Mouse (Mus musculus) CH12.LX (cell line): ENCODE data around the gene Scg2. TPM values are rescaled to one million over a fixed set of nuclear protein-coding genes. Genes with fewer than 3 reads are reported as not detected.

Experiments
- DNase-seq: peaks from one replicate; pipeline ENCODE4 v3.0.0-alpha.2; 2013; ENCODE audit errors: extremely low read depth
- H3K27ac ChIP-seq: 2 replicates; pipeline ENCODE4 v1.5.1; 2012; ENCODE audit warnings: low read depth, mild to moderate bottlenecking, control low read depth, moderate library complexity; ENCODE audit not compliant: insufficient read depth
- H3K27me3 ChIP-seq: replicated peaks from 2 replicates; pipeline ENCODE3; 2012; ENCODE audit warnings: inconsistent platforms
- H3K36me3 ChIP-seq, 2 experiments: replicated peaks in 1 of 2; 2 replicates each; pipeline versions ENCODE3 to v1.6.1; 2012; ENCODE audit warnings: inconsistent platforms in 1 of 2, low read length in 1 of 2, mild to moderate bottlenecking in 1 of 2, mixed read lengths in 1 of 2, moderate library complexity in 1 of 2; ENCODE audit not compliant: control insufficient read depth in 1 of 2, insufficient read depth in 1 of 2
- H3K4me1 ChIP-seq, 2 experiments: 2 replicates each; pipeline ENCODE4 v1.6.1; 2012; ENCODE audit warnings: inconsistent platforms in 1 of 2, moderate library complexity in 1 of 2; ENCODE audit not compliant: insufficient read depth in 2 of 2, control insufficient read depth in 1 of 2
- H3K4me2 ChIP-seq: 2 replicates; pipeline ENCODE4 v1.6.1; 2012; ENCODE audit warnings: low read depth, mild to moderate bottlenecking, control low read depth; ENCODE audit not compliant: poor library complexity, insufficient read depth, severe bottlenecking
- H3K4me3 ChIP-seq, 3 experiments: fragments of 150-350 bp in 1 of 3; sonication (generic) in 1 of 3; replicated peaks in 1 of 3; 2 replicates each; pipeline versions ENCODE3 to v1.5.1; 2011 to 2012; ENCODE audit warnings: low read depth in 2 of 3, low read length in 2 of 3, mild to moderate bottlenecking in 2 of 3, moderate library complexity in 2 of 3, control low read depth in 1 of 3, improper control_type of control experiment in 1 of 3, inconsistent platforms in 1 of 3, mixed read lengths in 1 of 3; ENCODE audit not compliant: poor library complexity in 1 of 3
- H3K79me2 ChIP-seq: replicated peaks from 2 replicates; pipeline ENCODE4 v1.6.1; 2012; ENCODE audit warnings: mild to moderate bottlenecking, moderate library complexity; ENCODE audit not compliant: control insufficient read depth, poor library complexity, insufficient read depth, severe bottlenecking; ENCODE audit errors: extremely low read depth
- H3K9ac ChIP-seq: 2 replicates; pipeline ENCODE4 v1.6.1; 2012; ENCODE audit warnings: low read depth, mild to moderate bottlenecking, control low read depth, moderate library complexity; ENCODE audit not compliant: insufficient read depth
- H3K9me3 ChIP-seq: replicated peaks from 2 replicates; pipeline ENCODE3; 2012; ENCODE audit warnings: low read length, inconsistent platforms, mixed read lengths
- CHD1 ChIP-seq: IDR thresholded peaks from 2 replicates; pipeline ENCODE4 v1.6.1; 2012; ENCODE audit warnings: low read depth, low read length, improper control_type of control experiment, inconsistent platforms
- CHD2 ChIP-seq: IDR thresholded peaks from 2 replicates; pipeline ENCODE4 v1.6.1; 2011; ENCODE audit warnings: low read length, improper control_type of control experiment
- E2F4 ChIP-seq: IDR thresholded peaks from 2 replicates; pipeline ENCODE4 v1.6.1; 2011; ENCODE audit warnings: low read depth, low read length, improper control_type of control experiment; ENCODE audit not compliant: insufficient replicate concordance
- EP300 ChIP-seq: IDR thresholded peaks from 2 replicates; pipeline ENCODE4 v1.6.1; 2011; ENCODE audit warnings: low read length, improper control_type of control experiment
- ETS1 ChIP-seq: conservative IDR thresholded peaks from 2 replicates; pipeline ENCODE4 v1.6.1; 2012; ENCODE audit warnings: low read depth, mild to moderate bottlenecking, inconsistent platforms, low read length, improper control_type of control experiment, moderate library complexity
- GABPA ChIP-seq: IDR thresholded peaks from 2 replicates; pipeline ENCODE4 v1.6.1; 2012; ENCODE audit warnings: low read depth, low read length, improper control_type of control experiment, inconsistent platforms; ENCODE audit not compliant: insufficient replicate concordance
- IRF4 ChIP-seq: IDR thresholded peaks from 2 replicates; pipeline ENCODE4 v1.6.1; 2014; ENCODE audit warnings: low read depth, mild to moderate bottlenecking, inconsistent platforms, low read length, improper control_type of control experiment
- JUN ChIP-seq: IDR thresholded peaks from 2 replicates; pipeline ENCODE4 v1.6.1; 2011; ENCODE audit warnings: low read depth, mild to moderate bottlenecking, low read length, improper control_type of control experiment, moderate library complexity; ENCODE audit not compliant: insufficient read depth
- KAT2A ChIP-seq: IDR thresholded peaks from 2 replicates; pipeline ENCODE4 v1.6.1; 2012; ENCODE audit warnings: low read length, improper control_type of control experiment, inconsistent platforms; ENCODE audit not compliant: insufficient replicate concordance
- MAFK ChIP-seq: IDR thresholded peaks from 2 replicates; pipeline ENCODE4 v1.6.1; 2011; ENCODE audit warnings: low read length, improper control_type of control experiment; ENCODE audit not compliant: insufficient replicate concordance
- MAZ ChIP-seq: IDR thresholded peaks from 2 replicates; pipeline ENCODE4 v1.6.1; 2012; ENCODE audit warnings: low read depth, mild to moderate bottlenecking, inconsistent platforms, low read length, improper control_type of control experiment, moderate library complexity
- MYC ChIP-seq: IDR thresholded peaks from 2 replicates; pipeline ENCODE4 v1.6.1; 2011; ENCODE audit warnings: low read depth, mild to moderate bottlenecking, improper control_type of control experiment, low read length
- NELFE ChIP-seq: IDR thresholded peaks from 2 replicates; pipeline ENCODE4 v1.6.1; 2011; ENCODE audit warnings: low read depth, low read length, improper control_type of control experiment
- POLR2AphosphoS2 ChIP-seq: IDR thresholded peaks from 2 replicates; pipeline ENCODE4 v1.6.1; 2011; ENCODE audit warnings: low read depth, low read length, improper control_type of control experiment
- SIN3A ChIP-seq: IDR thresholded peaks from 2 replicates; pipeline ENCODE4 v1.6.1; 2012; ENCODE audit warnings: low read length, improper control_type of control experiment, inconsistent platforms
- TBP ChIP-seq: conservative IDR thresholded peaks from 2 replicates; pipeline ENCODE4 v1.6.1; 2011; ENCODE audit warnings: low read depth, low read length, improper control_type of control experiment
- TCF12 ChIP-seq: IDR thresholded peaks from 2 replicates; pipeline ENCODE4 v1.6.1; 2014; ENCODE audit warnings: low read depth, mild to moderate bottlenecking, inconsistent platforms, low read length, improper control_type of control experiment
- UBTF ChIP-seq: IDR thresholded peaks from 2 replicates; pipeline ENCODE4 v1.6.1; 2012; ENCODE audit warnings: low read depth, mild to moderate bottlenecking, inconsistent platforms, low read length, improper control_type of control experiment, moderate library complexity
- USF1 ChIP-seq: IDR thresholded peaks from 2 replicates; pipeline ENCODE4 v1.6.1; 2014; ENCODE audit warnings: low read depth, mild to moderate bottlenecking, inconsistent platforms, low read length, improper control_type of control experiment
- ZC3H11A ChIP-seq: IDR thresholded peaks from 2 replicates; pipeline ENCODE4 v1.6.1; 2012; ENCODE audit warnings: low read depth, mild to moderate bottlenecking, inconsistent platforms, low read length, improper control_type of control experiment
- ZKSCAN1 ChIP-seq: IDR thresholded peaks from 2 replicates; pipeline ENCODE4 v1.6.1; 2012; ENCODE audit warnings: low read depth, inconsistent platforms, low read length, improper control_type of control experiment, borderline replicate concordance
- ZNF384 ChIP-seq: IDR thresholded peaks from 2 replicates; pipeline ENCODE4 v1.6.1; 2012; ENCODE audit warnings: low read depth, low read length, improper control_type of control experiment, inconsistent platforms
- dilution Hi-C: fragments of 300-500 bp; cut with MboI; formaldehyde crosslinking; loops from 2 replicates; pipeline ENCODE4 v1.14.3; 2020; ENCODE audit warnings: low sequenced_read_pairs; ENCODE audit not compliant: extremely low pct_unique_long_range_greater_than_20kb, extremely low pct_ligation_motif_present
- in situ Hi-C: fragments of 300-500 bp; cut with MboI; formaldehyde crosslinking; loops from 3 replicates; pipeline ENCODE4 v1.14.3; 2019; ENCODE audit warnings: low sequenced_read_pairs, low pct_ligation_motif_present, low pct_unique_long_range_greater_than_20kb, mixed read lengths
- polyA plus RNA-seq: library from polyadenylated mRNA; unstranded; fragments of >175 nt; gene quantifications from 2 replicates; pipeline ENCODE4 v1.2.1, GENCODE M21; 2012; ENCODE audit warnings: low read depth; ENCODE audit not compliant: insufficient read length
- total RNA-seq, 2 experiments: library from RNA; depleted of rRNA; stranded (reverse); fragments of 300-350 nt in 1 of 2; fragments of >200 nt in 1 of 2; gene quantifications; 2 replicates each; pipeline ENCODE4 v1.2.3; 2012 to 2014

Gene Scg2
- total and polyA plus RNA-seq, 3 experiments, result not detected

DNA sequence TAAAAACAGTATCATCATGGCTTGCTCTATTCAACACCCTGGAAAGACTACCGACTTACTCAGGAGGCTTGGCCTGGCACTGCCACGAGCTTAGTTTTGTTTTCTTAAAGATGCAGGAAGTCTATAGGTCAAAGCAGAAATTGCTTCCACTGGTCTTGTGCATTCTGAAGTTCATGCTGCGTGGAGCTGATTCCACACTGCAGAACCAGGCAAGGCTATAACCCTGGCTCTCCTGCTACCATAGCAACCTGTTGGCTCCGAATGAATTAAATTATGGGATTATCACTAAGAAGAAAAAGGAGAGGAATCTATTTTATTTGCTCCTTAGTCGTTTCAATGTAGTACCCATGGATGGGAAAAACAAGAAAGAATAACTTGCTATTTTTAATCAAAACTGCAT, 10.9 kb downstream of the Scg2 start:
- TF ChIP-seq TCF12, result no peak
- no peak for TF ChIP-seq NELFE
- no peak for TF ChIP-seq IRF4
- TF ChIP-seq SIN3A, result no peak
- TF ChIP-seq GABPA, result no peak
- no peak for TF ChIP-seq EP300
- no peak for TF ChIP-seq USF1
- no peak for TF ChIP-seq UBTF
- TF ChIP-seq CHD2, result no peak
- TF ChIP-seq JUN, result no peak
- TF ChIP-seq E2F4, result no peak
- no peak for TF ChIP-seq ZC3H11A
- Histone ChIP-seq H3K9ac (no peak overlapping the region), H3K79me2 (no peaks in the 10 kb centered on the region), H3K27ac (no peak overlapping the region), H3K27me3 (no peaks in the 10 kb centered on the region), H3K36me3 (no peaks in the 10 kb centered on the region), H3K4me3 (no peak overlapping the region), H3K4me2 (no peak overlapping the region), H3K4me1 (no peaks in the 10 kb centered on the region), H3K9me3 (no peaks in the 10 kb centered on the region)
- dilution Hi-C loops, result no loop called here
- DNase-seq, result no peak
- in situ Hi-C loops, result no loop called here

DNA sequence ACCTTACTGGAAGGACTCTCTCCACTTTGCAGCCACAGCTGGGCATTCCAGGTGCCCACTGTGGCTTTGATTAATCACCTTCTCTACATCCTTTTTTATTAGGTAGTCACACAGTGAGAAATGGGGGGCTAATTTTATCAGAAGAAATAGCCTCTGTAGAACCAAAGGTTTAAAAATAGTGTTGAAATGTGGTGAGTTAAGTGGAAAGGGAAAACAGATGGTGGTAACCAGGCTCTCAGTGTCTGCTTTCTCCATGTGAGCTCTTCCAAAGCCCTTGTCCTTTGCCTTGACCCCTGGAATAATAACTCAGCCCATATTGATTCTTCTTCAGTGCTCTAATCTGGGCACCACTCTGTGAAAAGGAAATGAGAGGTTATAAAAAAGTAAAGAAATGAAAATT, 24.4 kb downstream of the Scg2 start:
- Histone ChIP-seq H3K4me2 (no peak overlapping the region), H3K9me3 (no peaks in the 10 kb centered on the region), H3K4me1 (no peaks in the 10 kb centered on the region), H3K4me3 (no peak overlapping the region), H3K27ac (no peak overlapping the region), H3K27me3 (no peaks in the 10 kb centered on the region), H3K79me2 (no peaks in the 10 kb centered on the region), H3K36me3 (no peaks in the 10 kb centered on the region), H3K9ac (no peak overlapping the region)
- DNase-seq, result no peak
- TF ChIP-seq MAZ (no peak), CHD2 (no peak), ETS1 (no peak), JUN (no peak), KAT2A (no peak), ZKSCAN1 (no peak), ZNF384 (no peak), MYC (no peak), MAFK (no peak), TBP (no peak), ZC3H11A (no peak), E2F4 (no peak), POLR2AphosphoS2 (no peak), UBTF (no peak), SIN3A (no peak), CHD1 (no peak), NELFE (no peak), IRF4 (no peak)
- in situ Hi-C loops (no loop called here), dilution Hi-C loops (no loop called here)
